In the genomic region with DNA sequence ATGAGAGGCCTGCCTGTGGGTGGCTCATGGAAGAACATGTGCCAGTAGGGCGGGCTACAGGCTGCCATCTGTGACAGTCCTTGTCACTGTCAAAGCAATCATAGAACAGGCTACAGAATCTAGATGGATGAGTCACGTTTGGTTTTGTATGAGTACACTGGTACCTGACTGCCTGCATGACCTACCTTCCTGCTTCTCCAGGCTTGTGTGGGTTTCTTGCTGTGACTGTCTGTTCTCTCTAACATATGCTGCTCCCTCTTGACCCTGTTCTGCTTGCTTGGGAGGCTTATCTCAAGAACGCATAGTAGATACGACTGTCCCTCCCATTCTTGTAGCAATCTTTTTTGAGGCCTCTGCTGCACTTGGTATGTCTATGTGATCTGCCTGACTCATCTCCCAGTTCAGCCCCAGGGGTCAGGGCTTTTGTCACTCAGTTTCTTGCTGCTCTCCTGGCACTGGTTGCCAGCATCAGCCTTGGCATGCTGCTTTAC, we compare ENCODE assay signal across 14 mouse cellular contexts. TPM values are rescaled to one million over a fixed set of nuclear protein-coding genes. Genes with fewer than 3 reads are reported as not detected.
DNase-seq lines count a peak whose midpoint lies in the region; ATAC-seq and TF ChIP-seq lines count a peak whose summit lies in the region.
"Had no signal": no experiment of that assay in that cellular context is flagged by ENCODE, and none has a peak within 500 bp of the region (broad histone marks: within the 10 kb centered on the region; RNA-seq: fewer than 3 reads in every experiment).

No protein-coding gene starts in this region.

- H3K27ac ChIP-seq in stomach, postnatal 0 days (replicated peaks), result no peak overlapping the region
- H3K27ac ChIP-seq: intestine, embryonic 15.5 days had no signal

- no peak for TF ChIP-seq CTCF in stomach, postnatal 0 days (IDR thresholded peaks at IDR 0.05; ENCODE audit: low read depth)

- no peak for TF ChIP-seq EP300 in stomach, postnatal 0 days (optimal IDR thresholded peaks at IDR 0.05)

- DNase-seq in cerebellum, adult 18-20 months, result peak; percentile 26 to 30
- DNase-seq in cerebellum, adult 11 months, result no peak
- peak; percentile 57 for DNase-seq in right cerebral cortex, adult 18-20 months
- no peak for DNase-seq in right cerebral cortex, postnatal 14 days
- DNase-seq in layer of hippocampus, adult 9-11 months, result peak; percentile 91
- no peak for DNase-seq in stomach, postnatal 0 days (ENCODE audit: low spot score)
- no peak for DNase-seq in kidney, postnatal 25 days
- no peak for DNase-seq in urinary bladder, postnatal 25 days (ENCODE audit: low spot score)
- DNase-seq: B cell, adult 2 months; heart, postnatal 4 days; thymus, postnatal 25 days had no signal

- ATAC-seq in stomach, postnatal 0 days (ENCODE audit: low FRiP score, low TSS enrichment), result 0 out of 2 replicates have a peak, but pooled peaks have one; percentile 19
- ATAC-seq: intestine, embryonic 15.5 days had no signal

- H3K4me1 ChIP-seq in stomach, postnatal 0 days (replicated peaks; ENCODE audit: control insufficient read depth, insufficient read depth), result no peaks in the 10 kb centered on the region

- no peaks in the 10 kb centered on the region for H3K27me3 ChIP-seq in stomach, postnatal 0 days (ENCODE audit: control insufficient read depth, insufficient read depth, low read length)
- H3K27me3 ChIP-seq: intestine, embryonic 15.5 days; megakaryocyte, embryonic 14.5 days had no signal

- H3K4me2 ChIP-seq in stomach, postnatal 0 days (replicated peaks; ENCODE audit: low read depth), result no peak overlapping the region
- H3K4me2 ChIP-seq: intestine, embryonic 15.5 days had no signal

- H3K36me3 ChIP-seq in stomach, postnatal 0 days (ENCODE audit: control insufficient read depth, insufficient read depth, low read length), result no peaks in the 10 kb centered on the region
- H3K36me3 ChIP-seq: intestine, embryonic 15.5 days had no signal

- H3K9ac ChIP-seq in stomach, postnatal 0 days (ENCODE audit: low read length), result no peak overlapping the region
- H3K9ac ChIP-seq: intestine, embryonic 15.5 days had no signal

- H3K4me3 ChIP-seq in stomach, postnatal 0 days (ENCODE audit: low read depth, low read length), result no peak overlapping the region
- H3K4me3 ChIP-seq: intestine, embryonic 15.5 days; megakaryocyte, embryonic 14.5 days had no signal

- 77% methylated on average over 4 of the region's 4 CpGs for WGBS in stomach, postnatal 0 days

- H3K9me3 ChIP-seq in stomach, postnatal 0 days (ENCODE audit: control insufficient read depth, low read length), result no peaks in the 10 kb centered on the region
- H3K9me3 ChIP-seq: G1E; intestine, embryonic 15.5 days; megakaryocyte, embryonic 14.5 days had no signal

RNA-seq across cellular contexts. Expression of gene Mprip, which starts 56.7 kb away (rescaled TPM):
- 51.1 and 56.8 TPM in 2 replicates for polyA plus RNA-seq in stomach, postnatal 0 days (2015; fragmentation: Nextera tagmentation; extraction: Ambion mirVana)

Comparison
In these comparisons a context has a peak if more than half of its experiments do, and no peak if none do; other contexts are left out.
1. DNase-seq: peak in cerebellum, adult 18-20 months (2 of 2), right cerebral cortex, adult 18-20 months (single experiment) and layer of hippocampus, adult 9-11 months (single experiment); none in cerebellum, adult 11 months (single experiment), right cerebral cortex, postnatal 14 days (single experiment), stomach, postnatal 0 days (single experiment), kidney, postnatal 25 days (0 of 2) and urinary bladder, postnatal 25 days (single experiment).